Mouse (Mus musculus) heart, embryonic 14.5 days (tissue): ENCODE data around the gene Dmrtc2. TPM values are rescaled to one million over a fixed set of nuclear protein-coding genes. Genes with fewer than 3 reads are reported as not detected.

Source experiments
- ATAC-seq: fragments of 200-750 bp; cut with Nextera tagmentation; 2 replicates; pipeline ENCODE4 v1.8.0; 2017; ENCODE audit warnings: low read depth, moderate TSS enrichment; ENCODE audit not compliant: insufficient number of reproducible peaks, insufficient read depth, low FRiP score
- H3K27ac ChIP-seq, 2 experiments: fragments of 200-500 bp in 1 of 2; fragments of 300-500 bp in 1 of 2; sonication (generic) in 1 of 2; replicated peaks in 1 of 2; 2 replicates each; pipeline ENCODE4 v1.5.1; 2012 to 2014; ENCODE audit warnings: low read depth in 2 of 2, low read length in 2 of 2, control low read depth in 1 of 2, mild to moderate bottlenecking in 1 of 2, mixed read lengths in 1 of 2; ENCODE audit not compliant: control insufficient read depth in 1 of 2, insufficient read depth in 1 of 2
- H3K27me3 ChIP-seq: fragments of 300-500 bp; sonication (generic); 2 replicates; pipeline ENCODE4 v1.6.1; 2014; ENCODE audit warnings: mild to moderate bottlenecking, low read length, control low read depth; ENCODE audit not compliant: control insufficient read depth, insufficient read depth
- H3K36me3 ChIP-seq: fragments of 300-500 bp; sonication (generic); 2 replicates; pipeline ENCODE4 v1.6.1; 2014; ENCODE audit warnings: mild to moderate bottlenecking, control low read depth, low read length, mixed read lengths; ENCODE audit not compliant: control insufficient read depth, insufficient read depth
- H3K4me1 ChIP-seq, 2 experiments: fragments of 200-500 bp in 1 of 2; fragments of 300-500 bp in 1 of 2; sonication (generic) in 1 of 2; 2 replicates each; pipeline ENCODE4 v1.6.1; 2012 to 2014; ENCODE audit warnings: low read length in 2 of 2, control low read depth in 1 of 2, mixed read lengths in 1 of 2; ENCODE audit not compliant: control insufficient read depth in 2 of 2, insufficient read depth in 2 of 2
- H3K4me2 ChIP-seq: fragments of 300-500 bp; sonication (generic); 2 replicates; pipeline ENCODE4 v1.6.1; 2014; ENCODE audit warnings: mild to moderate bottlenecking, low read length
- H3K4me3 ChIP-seq, 2 experiments: fragments of 200-500 bp in 1 of 2; fragments of 300-500 bp in 1 of 2; sonication (generic) in 1 of 2; 2 replicates each; pipeline ENCODE4 v1.5.1; 2012 to 2014; ENCODE audit warnings: low read length in 2 of 2, mild to moderate bottlenecking in 2 of 2, control low read depth in 1 of 2, low read depth in 1 of 2, moderate library complexity in 1 of 2; ENCODE audit not compliant: control insufficient read depth in 1 of 2, insufficient read depth in 1 of 2
- H3K9ac ChIP-seq: fragments of 300-500 bp; sonication (generic); 2 replicates; pipeline ENCODE4 v1.6.1; 2014; ENCODE audit warnings: mild to moderate bottlenecking, low read length
- H3K9me3 ChIP-seq: fragments of 300-500 bp; sonication (generic); 2 replicates; pipeline ENCODE4 v1.6.1; 2016; ENCODE audit warnings: low read length, control low read depth; ENCODE audit not compliant: control insufficient read depth
- whole genome bisulfite sequencing: fragments of 180-500 bp; shearing (Covaris S2); extraction: QIAGEN DNeasy Blood & Tissue Kit; methylation state at CpG from one replicate; pipeline ENCODE4 v1.1.7; 2014; 5-methylcytosine and 5-hydroxymethylcytosine counted together
- polyA plus RNA-seq: library from polyadenylated mRNA; unstranded; fragments of >200 nt; fragmentation: Nextera tagmentation; extraction: Ambion mirVana; gene quantifications from 2 replicates; pipeline ENCODE4 v1.2.1, GENCODE M21; 2014

Gene Dmrtc2
- polyA plus RNA-seq, 1 experiment from 2014 or later, result not detected

GRCm38 (mm10) chr7:24918763-24919323 lies 49.0 kb downstream of the Dmrtc2 start:
- Histone ChIP-seq H3K4me3 (no peak overlapping the region), H3K9me3 (no peaks in the 10 kb centered on the region), H3K27me3 (no peaks in the 10 kb centered on the region), H3K36me3 (peaks cover 71% of the 10 kb centered on the region), H3K4me2 (no peak overlapping the region), H3K9ac (no peak overlapping the region), H3K27ac (no peak overlapping the region), H3K4me1 (no peaks in the 10 kb centered on the region)
- 94% methylated on average over 20 of the region's 20 CpGs for WGBS
- ATAC-seq, result no peak

DNA sequence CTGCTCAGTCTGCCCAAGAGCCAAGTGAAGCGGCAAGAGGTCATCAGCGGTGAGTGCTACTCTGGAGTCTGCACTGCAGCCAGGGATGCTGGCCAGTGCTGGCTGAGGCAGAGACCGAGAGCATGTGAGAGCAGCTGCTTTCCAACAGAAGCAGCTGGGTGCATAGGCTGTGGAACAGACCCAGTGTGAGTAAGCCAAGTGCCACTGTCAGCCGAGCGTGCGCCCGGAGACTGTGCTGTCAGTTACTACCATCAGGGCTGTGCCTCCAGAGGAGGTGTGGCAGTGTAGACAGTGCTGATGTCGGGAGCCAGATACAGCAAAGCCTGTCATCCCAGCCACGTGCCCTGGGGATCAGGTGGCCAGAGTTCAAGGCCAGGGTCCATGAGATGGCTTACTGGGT lies 49.9 kb downstream of the Dmrtc2 start:
- H3K9ac ChIP-seq, result no peak overlapping the region
- peaks cover 80% of the 10 kb centered on the region for H3K36me3 ChIP-seq
- WGBS, result 83% methylated on average over 9 of the region's 9 CpGs
- ATAC-seq, result no peak
- H3K4me2 ChIP-seq, result no peak overlapping the region
- no peak overlapping the region for H3K27ac ChIP-seq
- H3K4me1 ChIP-seq, result no peaks in the 10 kb centered on the region
- H3K9me3 ChIP-seq, result no peaks in the 10 kb centered on the region
- no peaks in the 10 kb centered on the region for H3K27me3 ChIP-seq
- no peak overlapping the region for H3K4me3 ChIP-seq

Other genes starting within 250 kb of the Dmrtc2 start
- not detected in 2 replicates for gene Lypd3, start 233.5 kb upstream of the Dmrtc2 start, polyA plus RNA-seq
- not detected in 2 replicates for gene Tex101, start 193.4 kb upstream of the Dmrtc2 start, polyA plus RNA-seq
- gene BC049730, start 160.8 kb upstream of the Dmrtc2 start, polyA plus RNA-seq, result not detected in 2 replicates
- not detected in 2 replicates for gene Gm4763, start 143.1 kb upstream of the Dmrtc2 start, polyA plus RNA-seq
- not detected in 2 replicates for gene Cd177, start 109.7 kb upstream of the Dmrtc2 start, polyA plus RNA-seq
- not detected in 2 replicates for gene Ceacam10, start 92.9 kb upstream of the Dmrtc2 start, polyA plus RNA-seq
- gene Gm9844, start 7.8 kb upstream of the Dmrtc2 start, polyA plus RNA-seq, result 13.5 and 14.2 TPM in 2 replicates
- not detected in 2 replicates for gene Lypd4, start 116 bp upstream of the Dmrtc2 start, polyA plus RNA-seq
- 1,418 and 1,656 TPM in 2 replicates for gene Rps19, start 14.3 kb downstream of the Dmrtc2 start, polyA plus RNA-seq
- not detected in 2 replicates for gene Cd79a, start 27.3 kb downstream of the Dmrtc2 start, polyA plus RNA-seq
- 58.4 and 63.3 TPM in 2 replicates for gene Arhgef1, start 32.9 kb downstream of the Dmrtc2 start, polyA plus RNA-seq
- not detected in 2 replicates for gene Gm4881, start 74.4 kb downstream of the Dmrtc2 start, polyA plus RNA-seq
- gene Rabac1, start 102.7 kb downstream of the Dmrtc2 start, polyA plus RNA-seq, result 254 and 263 TPM in 2 replicates
- 0.67 and 0.76 TPM in 2 replicates for gene Atp1a3, start 135.9 kb downstream of the Dmrtc2 start, polyA plus RNA-seq
- gene Grik5, start 202.3 kb downstream of the Dmrtc2 start, polyA plus RNA-seq, result 5.7 and 8.3 TPM in 2 replicates
- 14.5 and 14.8 TPM in 2 replicates for gene Zfp574, start 202.5 kb downstream of the Dmrtc2 start, polyA plus RNA-seq